Mouse (Mus musculus) limb, embryonic 12.5 days (tissue): ENCODE measurements around the gene Emc10. TPM values are rescaled to one million over a fixed set of nuclear protein-coding genes. Genes with fewer than 3 reads are reported as not detected.

Source experiments
- ATAC-seq: fragments of 200-750 bp; cut with Nextera tagmentation; 2 replicates; pipeline ENCODE4 v1.8.0; 2017; ENCODE audit warnings: low read depth, moderate TSS enrichment; ENCODE audit not compliant: insufficient number of reproducible peaks, insufficient read depth, low FRiP score, low TSS enrichment
- H3K27ac ChIP-seq: fragments of 300-500 bp; sonication (generic); 2 replicates; pipeline ENCODE4 v1.5.1; 2016; ENCODE audit warnings: mild to moderate bottlenecking, moderate library complexity
- H3K27me3 ChIP-seq: fragments of 300-500 bp; sonication (generic); 2 replicates; pipeline ENCODE4 v1.6.1; 2016; ENCODE audit warnings: mild to moderate bottlenecking, moderate library complexity
- H3K36me3 ChIP-seq: fragments of 300-500 bp; sonication (generic); 2 replicates; pipeline ENCODE4 v1.6.1; 2016; ENCODE audit warnings: mild to moderate bottlenecking, moderate library complexity
- H3K4me1 ChIP-seq: fragments of 300-500 bp; sonication (generic); replicated peaks from 2 replicates; pipeline ENCODE4 v1.6.1; 2016
- H3K4me2 ChIP-seq: fragments of 300-500 bp; sonication (generic); 2 replicates; pipeline ENCODE4 v1.6.1; 2016; ENCODE audit warnings: mild to moderate bottlenecking, moderate library complexity
- H3K4me3 ChIP-seq: fragments of 300-500 bp; sonication (generic); replicated peaks from 2 replicates; pipeline ENCODE4 v1.5.1; 2016; ENCODE audit warnings: mild to moderate bottlenecking
- H3K9ac ChIP-seq: fragments of 300-500 bp; sonication (generic); replicated peaks from 2 replicates; pipeline ENCODE4 v1.6.1; 2016; ENCODE audit warnings: mild to moderate bottlenecking, moderate library complexity
- H3K9me3 ChIP-seq: fragments of 300-500 bp; sonication (generic); 2 replicates; pipeline ENCODE4 v1.6.1; 2016; ENCODE audit warnings: mild to moderate bottlenecking, moderate library complexity
- WGBS: fragments of 180-500 bp; shearing (Covaris S2); methylation state at CpG from one replicate; pipeline ENCODE4 v1.1.7; 2016; 5-methylcytosine and 5-hydroxymethylcytosine counted together
- polyA plus RNA-seq: library from polyadenylated mRNA; unstranded; fragments of >200 nt; fragmentation: Nextera tagmentation; extraction: Ambion mirVana; gene quantifications from 2 replicates; pipeline ENCODE4 v1.2.1, GENCODE M21; 2016

Gene Emc10
- polyA plus RNA-seq, 1 experiment from 2014 or later = 93.6 TPM

DNA sequence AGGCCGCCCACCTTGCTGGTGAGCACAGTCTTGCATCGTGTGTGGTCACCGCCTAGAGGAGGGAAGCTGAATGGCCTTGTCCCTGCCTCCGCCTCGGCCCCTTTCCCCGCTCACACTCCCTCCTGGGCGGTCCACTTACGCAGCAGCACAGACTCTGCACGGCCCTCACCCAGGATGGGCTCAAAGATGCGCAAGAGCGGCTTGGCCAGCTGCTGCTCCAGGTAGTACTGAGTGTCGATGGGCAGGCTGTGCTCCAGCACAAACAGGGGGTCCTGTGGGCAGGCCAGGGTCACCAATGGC, 37.4 kb upstream of the Emc10 start:
- WGBS = 78% methylated on average over 12 of the region's 12 CpGs
- ATAC-seq = no peak
- no peak overlapping the region for H3K27ac ChIP-seq
- H3K4me2 ChIP-seq = no peak overlapping the region
- H3K27me3 ChIP-seq = peaks cover 14% of the 10 kb centered on the region
- no peaks in the 10 kb centered on the region for H3K4me1 ChIP-seq
- peaks cover 68% of the 10 kb centered on the region for H3K36me3 ChIP-seq
- no peaks in the 10 kb centered on the region for H3K9me3 ChIP-seq
- no peak overlapping the region for H3K4me3 ChIP-seq
- no peak overlapping the region; the same call in 1 of the 2 replicates for H3K9ac ChIP-seq

DNA sequence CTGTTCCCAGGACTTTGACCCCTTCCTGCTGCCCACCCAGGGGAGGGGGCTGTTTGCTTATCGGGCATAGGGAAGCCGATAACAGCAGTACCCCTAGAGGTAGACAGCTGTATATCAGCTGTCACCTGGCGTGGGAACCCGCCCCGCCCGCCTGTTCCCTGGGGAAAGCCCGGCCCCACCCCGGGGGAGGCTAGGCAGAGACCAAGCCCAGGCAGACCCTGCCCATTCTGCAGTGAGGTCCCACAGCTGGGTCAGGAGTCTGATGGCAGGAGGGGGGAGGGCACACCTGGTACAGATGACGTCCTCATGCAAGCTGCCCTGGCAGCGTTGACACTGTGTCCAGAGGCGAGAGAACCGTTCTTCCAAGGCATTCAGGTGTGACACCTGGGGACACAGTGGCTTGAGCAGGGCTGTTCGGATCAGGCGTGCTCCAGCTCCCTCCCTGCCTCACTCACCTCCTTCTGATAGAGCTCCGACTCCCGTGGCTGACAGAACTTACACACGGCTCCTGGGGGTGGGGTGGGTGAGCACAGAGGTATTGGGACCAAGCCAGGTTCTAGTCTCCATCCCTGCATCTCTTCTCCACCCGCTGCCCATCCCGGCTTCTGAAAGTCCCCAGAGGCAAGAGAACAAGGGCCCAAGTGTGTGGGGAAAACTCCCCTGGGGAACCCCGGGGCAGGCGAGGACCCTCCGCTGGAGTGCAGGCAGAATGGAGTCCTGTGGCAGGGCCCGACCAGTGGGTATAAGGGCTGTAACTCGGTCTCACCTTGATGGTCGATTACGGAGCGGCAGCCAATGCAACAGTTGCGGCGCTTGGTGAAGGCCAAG, 36.8 kb upstream of the Emc10 start:
- H3K4me2 ChIP-seq = no peak overlapping the region
- H3K36me3 ChIP-seq = peaks cover 62% of the 10 kb centered on the region
- H3K9ac ChIP-seq = no peak overlapping the region
- WGBS = 89% methylated on average over 29 of the region's 29 CpGs
- no peak overlapping the region for H3K27ac ChIP-seq
- H3K4me3 ChIP-seq = no peak overlapping the region
- H3K27me3 ChIP-seq = peaks cover 20% of the 10 kb centered on the region
- H3K4me1 ChIP-seq = no peaks in the 10 kb centered on the region
- no peak for ATAC-seq
- no peaks in the 10 kb centered on the region for H3K9me3 ChIP-seq

DNA sequence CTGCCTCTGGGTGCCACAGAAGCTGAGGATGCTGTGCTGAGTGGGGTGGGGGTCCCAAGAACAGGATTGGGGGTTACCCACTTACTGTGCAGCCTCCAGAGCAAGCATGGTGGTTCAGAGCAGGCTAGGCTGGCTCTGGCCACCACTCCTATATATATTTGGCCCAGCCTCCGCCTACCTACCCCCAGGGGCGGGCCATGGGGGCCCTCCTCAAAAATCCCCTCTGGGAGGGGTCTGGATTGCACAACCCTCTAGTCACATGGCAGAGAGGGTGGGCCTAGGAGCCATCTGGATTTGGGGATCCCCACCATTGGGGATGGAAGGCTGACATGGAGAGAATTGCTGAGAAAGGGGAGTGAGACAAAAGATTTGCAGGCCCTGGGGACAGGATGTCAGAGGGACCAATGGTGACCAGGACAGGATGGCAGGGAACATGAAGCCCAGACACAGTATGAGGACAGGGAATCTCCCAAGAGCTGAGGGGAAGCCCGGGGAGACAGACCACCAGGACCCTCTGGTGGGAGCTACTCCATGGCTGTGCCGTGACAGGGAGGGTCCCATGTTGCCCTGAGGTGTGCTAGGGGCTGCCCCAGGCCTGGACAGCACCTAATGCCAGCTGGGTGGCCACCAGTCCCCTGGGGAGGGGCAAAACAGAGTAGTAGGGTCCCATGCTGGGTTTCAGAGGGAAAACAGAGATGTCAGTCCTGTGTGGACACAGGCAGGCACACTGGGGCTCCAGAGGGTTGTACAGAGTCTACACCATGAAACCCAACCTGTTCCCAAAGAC, 35.8 kb upstream of the Emc10 start, which contains the start of gene Spib:
Gene Spib, minus strand, starts transcription at position 126 of the 787 bp plus-strand sequence.
- no peak for ATAC-seq
- H3K27me3 ChIP-seq = peaks cover 30% of the 10 kb centered on the region
- no peaks in the 10 kb centered on the region for H3K4me1 ChIP-seq
- H3K27ac ChIP-seq = no peak within 1 kb of the TSS
- H3K4me2 ChIP-seq = no peak within 1 kb of the TSS
- no peaks in the 10 kb centered on the region for H3K9me3 ChIP-seq
- H3K9ac ChIP-seq = no peak within 1 kb of the TSS; the same call in 1 of the 2 replicates
- peaks cover 52% of the 10 kb centered on the region for H3K36me3 ChIP-seq
- 85% methylated on average over 4 of the region's 4 CpGs for WGBS
- no peak within 1 kb of the TSS for H3K4me3 ChIP-seq

DNA sequence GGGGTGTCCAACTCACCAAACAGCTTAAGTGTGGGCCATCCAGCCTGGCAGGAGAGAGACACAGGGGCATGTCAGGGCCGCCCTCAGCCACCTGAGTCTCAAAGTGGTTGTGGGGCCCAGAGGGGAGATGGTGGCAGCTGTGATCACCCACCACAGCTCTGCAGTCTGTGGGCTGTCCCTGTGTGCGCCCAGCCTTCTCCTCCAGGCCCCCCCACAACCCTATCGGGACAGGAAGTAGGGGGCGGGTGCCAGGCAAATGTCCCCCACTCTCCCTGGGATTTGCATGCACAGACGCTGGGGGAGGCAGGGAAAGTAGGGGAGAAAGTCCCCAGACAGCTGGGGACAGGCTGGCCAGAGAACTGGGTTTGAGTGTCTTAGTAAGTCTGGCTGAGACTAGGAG, 34.9 kb upstream of the Emc10 start:
- no peak for ATAC-seq
- H3K36me3 ChIP-seq = peaks cover 43% of the 10 kb centered on the region
- WGBS = 42% methylated on average over 5 of the region's 5 CpGs

DNA sequence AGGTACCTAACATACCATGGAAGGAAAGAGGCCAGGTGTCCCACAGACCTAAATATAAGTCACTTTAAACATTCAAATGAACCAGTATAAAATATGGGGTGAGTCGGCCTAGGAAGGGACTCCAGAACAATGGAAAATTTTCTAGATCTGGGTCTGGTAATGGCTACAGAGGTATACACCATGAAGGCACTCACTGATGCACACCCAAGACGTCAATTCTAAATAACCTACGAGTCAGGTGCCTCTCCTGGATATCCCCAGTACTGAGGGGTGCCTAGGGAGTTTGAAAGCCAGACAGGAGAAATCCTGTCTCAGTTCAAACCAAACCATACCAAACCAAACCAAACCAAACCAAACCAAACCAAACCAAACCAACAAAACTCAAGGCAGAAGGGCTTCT, 34.2 kb upstream of the Emc10 start:
- H3K27ac ChIP-seq = no peak overlapping the region
- H3K27me3 ChIP-seq = peaks cover 46% of the 10 kb centered on the region
- no peak overlapping the region for H3K4me3 ChIP-seq
- ATAC-seq = no peak
- H3K9me3 ChIP-seq = no peaks in the 10 kb centered on the region
- no peak overlapping the region for H3K4me2 ChIP-seq
- H3K36me3 ChIP-seq = peaks cover 36% of the 10 kb centered on the region
- no peaks in the 10 kb centered on the region for H3K4me1 ChIP-seq
- H3K9ac ChIP-seq = no peak overlapping the region
- WGBS = 86% methylated on average over 3 of the region's 3 CpGs

More for the DNA sequence above, 34.9 kb upstream of the Emc10 start:
- Histone ChIP-seq H3K4me1 (no peaks in the 10 kb centered on the region), H3K4me3 (no peak overlapping the region), H3K27ac (no peak overlapping the region), H3K9me3 (no peaks in the 10 kb centered on the region), H3K9ac (no peak overlapping the region; the same call in 1 of the 2 replicates), H3K27me3 (peaks cover 39% of the 10 kb centered on the region), H3K4me2 (no peak overlapping the region)

DNA sequence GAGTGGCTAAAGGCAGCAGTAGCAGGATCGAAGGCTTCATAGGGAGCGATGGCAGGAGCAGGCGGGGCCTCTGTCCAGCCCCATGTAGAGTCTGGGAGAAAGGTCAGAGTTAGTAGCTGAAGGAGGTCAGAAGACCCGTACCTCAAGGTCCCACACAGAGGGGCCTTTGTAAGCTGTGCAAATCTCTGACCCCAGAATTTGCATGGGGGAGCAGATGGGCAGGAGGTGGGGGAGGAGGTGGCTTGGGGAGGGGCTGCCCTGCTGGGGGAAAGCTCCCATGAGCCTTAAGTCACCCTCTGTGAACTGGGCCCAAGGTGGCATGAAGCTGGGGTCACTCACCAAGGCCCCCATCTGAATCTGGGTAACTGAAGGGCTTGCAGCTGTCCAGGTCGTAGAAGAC, 33.2 kb upstream of the Emc10 start:
- 76% methylated on average over 5 of the region's 5 CpGs for WGBS
- Histone ChIP-seq H3K27ac (no peak overlapping the region), H3K9me3 (no peaks in the 10 kb centered on the region), H3K4me1 (peaks cover 6% of the 10 kb centered on the region), H3K4me3 (no peak overlapping the region), H3K27me3 (peaks cover 56% of the 10 kb centered on the region), H3K36me3 (peaks cover 26% of the 10 kb centered on the region), H3K4me2 (no peak overlapping the region), H3K9ac (0 out of 2 replicates have a peak overlapping the region, but pooled peaks have one; percentile 8)
- ATAC-seq = no peak

DNA sequence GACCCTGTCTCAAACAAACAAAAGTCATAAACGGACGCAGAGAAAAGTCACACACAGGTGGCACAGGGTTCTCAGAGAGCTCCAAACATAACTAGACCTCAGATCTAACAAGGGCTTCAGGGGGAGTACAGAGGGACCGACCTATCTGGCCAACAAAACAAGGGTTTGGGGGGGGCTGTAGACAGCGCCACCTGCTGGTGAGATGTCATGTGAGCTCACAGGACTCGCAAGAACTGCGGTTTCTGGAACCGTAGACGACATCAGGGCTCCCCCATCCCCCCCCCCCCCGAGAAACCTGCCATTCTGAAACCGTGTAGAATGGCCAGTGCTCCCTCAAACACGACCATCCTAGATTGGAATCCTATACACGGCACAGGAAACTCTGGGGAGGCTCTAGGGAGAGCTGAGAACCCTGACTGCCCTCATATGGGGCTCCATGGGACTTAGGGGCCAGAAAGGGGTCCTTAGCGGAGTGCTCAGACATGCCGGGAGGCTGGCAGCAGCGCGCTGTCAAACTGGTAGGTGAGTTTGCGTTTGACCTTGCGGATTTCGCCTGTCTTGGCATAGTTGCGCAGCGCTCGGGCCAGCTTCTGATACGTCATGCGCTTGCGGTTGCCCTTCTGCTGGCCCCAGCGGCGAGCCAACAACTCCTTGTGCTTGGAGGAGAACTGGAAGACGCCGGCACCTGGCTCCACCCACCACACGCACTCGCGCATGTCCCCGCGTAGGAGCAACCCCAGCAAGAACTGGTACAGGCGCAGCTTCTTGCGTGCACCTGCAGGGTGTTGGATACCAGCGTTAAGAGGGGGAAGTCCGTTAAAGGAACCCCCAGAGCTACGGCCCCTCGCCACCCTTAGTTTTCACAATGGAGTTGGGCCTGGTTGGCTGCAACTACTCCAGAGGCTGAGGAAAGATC, 31.4 kb upstream of the Emc10 start:
- ATAC-seq = no peak; the same call in 1 of the 2 replicates
- Histone ChIP-seq H3K9me3 (no peaks in the 10 kb centered on the region), H3K27ac (no peak overlapping the region), H3K27me3 (peaks cover 74% of the 10 kb centered on the region), H3K4me2 (peak overlapping the region; percentile 73), H3K4me1 (peaks cover 6% of the 10 kb centered on the region), H3K9ac (peak overlapping the region; percentile 40; the same call in 1 of the 2 replicates), H3K36me3 (peaks cover 8% of the 10 kb centered on the region), H3K4me3 (peak overlapping the region; percentile 42)
- WGBS = 7% methylated on average over 40 of the region's 40 CpGs

DNA sequence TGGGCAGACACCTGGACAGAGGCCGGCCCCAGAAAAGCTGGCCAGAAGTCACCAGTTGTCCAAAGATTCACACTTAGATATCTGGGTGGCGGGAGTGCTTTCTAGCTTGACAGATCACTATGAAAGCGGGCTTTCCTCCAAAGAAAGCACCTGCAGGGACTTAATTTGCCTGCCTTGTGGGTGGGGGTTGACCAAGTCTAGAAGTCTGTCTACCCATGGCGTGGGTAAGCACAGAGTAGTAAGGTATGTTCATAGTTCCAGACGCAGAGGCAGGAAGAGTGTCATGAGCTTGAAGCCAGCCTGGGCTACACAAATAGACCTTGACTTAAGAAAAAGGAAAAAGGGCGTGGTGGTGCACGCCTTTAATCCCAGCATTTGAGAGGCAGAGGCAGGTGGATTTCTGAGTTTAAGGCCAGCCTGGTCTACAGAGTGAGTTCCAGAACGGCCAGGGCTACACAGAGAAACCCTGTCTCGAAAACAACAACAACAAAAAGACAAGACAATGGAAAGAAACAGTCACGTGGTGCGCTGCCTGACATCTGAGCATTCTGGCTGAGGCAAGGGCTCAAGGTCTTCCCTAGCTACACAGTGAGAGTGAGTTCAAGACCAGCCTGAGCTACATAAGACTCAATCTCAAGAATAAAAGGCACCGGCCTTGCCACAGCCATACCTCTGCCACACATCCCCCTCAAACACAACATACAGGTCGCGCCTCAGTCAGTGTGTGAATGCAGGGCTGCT, 30.3 kb upstream of the Emc10 start:
- 85% methylated on average over 14 of the region's 14 CpGs for WGBS
- Histone ChIP-seq H3K4me1 (peaks cover 7% of the 10 kb centered on the region), H3K9ac (no peak overlapping the region), H3K9me3 (no peaks in the 10 kb centered on the region), H3K27me3 (peaks cover 86% of the 10 kb centered on the region), H3K36me3 (no peaks in the 10 kb centered on the region), H3K27ac (no peak overlapping the region), H3K4me3 (no peak overlapping the region), H3K4me2 (no peak overlapping the region)
- no peak for ATAC-seq

DNA sequence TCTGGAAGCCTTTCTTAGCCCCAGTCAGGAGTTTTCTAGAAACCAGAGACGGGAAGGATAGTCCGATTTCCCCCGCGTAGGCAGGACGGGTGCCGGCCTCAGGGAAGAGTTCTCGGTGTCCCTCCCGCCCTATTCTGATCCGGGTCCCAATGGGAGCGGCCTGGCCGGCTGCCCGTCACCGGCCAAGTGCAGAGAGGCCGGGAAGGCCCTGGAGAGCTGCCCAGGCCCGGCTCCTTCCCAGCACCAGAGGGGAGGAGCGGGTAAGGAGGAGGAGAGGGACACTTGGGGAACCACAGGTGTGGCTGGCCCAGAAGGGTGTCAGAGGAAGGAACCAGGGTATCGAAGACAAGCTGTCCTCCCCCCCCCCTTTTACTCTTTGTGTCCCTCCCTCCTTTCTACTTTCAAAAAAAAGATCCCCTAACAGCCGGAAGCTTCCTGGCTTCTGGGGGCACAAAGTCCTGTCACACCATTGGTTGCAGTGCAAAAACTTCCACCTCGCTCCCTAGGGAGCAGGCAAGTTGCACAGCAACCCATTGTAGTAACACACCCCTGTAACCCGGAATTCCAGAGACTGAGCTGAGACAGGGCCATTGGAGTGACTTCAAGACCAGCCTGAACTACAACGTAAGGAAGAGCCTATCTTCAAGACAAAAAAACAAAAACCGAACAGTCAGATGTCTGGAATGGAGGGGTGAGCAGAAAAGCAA, 28.9 kb upstream of the Emc10 start:
- Histone ChIP-seq H3K27me3 (peaks cover 94% of the 10 kb centered on the region), H3K4me2 (peak overlapping the region; percentile 26), H3K4me1 (peaks cover 10% of the 10 kb centered on the region), H3K4me3 (no peak overlapping the region), H3K9ac (no peak overlapping the region), H3K27ac (no peak overlapping the region), H3K9me3 (no peaks in the 10 kb centered on the region), H3K36me3 (no peaks in the 10 kb centered on the region)
- WGBS = 14% methylated on average over 20 of the region's 22 CpGs
- no peak for ATAC-seq

DNA sequence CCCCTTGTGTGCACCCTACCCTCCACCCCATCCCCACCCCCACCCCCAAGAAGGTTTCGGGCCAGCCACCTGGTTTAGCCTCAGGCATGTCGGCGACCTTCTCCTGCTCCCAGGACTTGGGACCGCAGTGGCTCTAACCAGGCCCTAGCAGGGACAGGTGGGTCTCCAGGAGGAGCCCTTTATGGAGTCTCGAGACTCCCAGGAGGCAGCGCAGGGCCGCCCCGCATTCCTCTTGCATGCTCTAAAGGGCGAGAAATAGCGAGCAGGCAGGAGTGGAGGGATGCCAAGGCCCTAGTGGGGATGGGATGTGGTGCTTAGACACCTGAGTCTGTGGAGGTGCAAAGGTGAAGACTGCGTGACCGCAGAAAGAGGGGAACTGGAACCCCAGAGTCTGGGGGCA, 28.2 kb upstream of the Emc10 start, which contains the start of gene Mybpc2:
Gene Mybpc2, minus strand, starts transcription at position 155 of the 400 bp plus-strand sequence.
- WGBS = 22% methylated on average over 12 of the region's 12 CpGs
- Histone ChIP-seq H3K4me2 (peak within 1 kb of the TSS; percentile 26), H3K27me3 (peaks cover 93% of the 10 kb centered on the region), H3K9ac (no peak within 1 kb of the TSS), H3K9me3 (no peaks in the 10 kb centered on the region), H3K4me3 (no peak within 1 kb of the TSS), H3K4me1 (peaks cover 10% of the 10 kb centered on the region), H3K27ac (no peak within 1 kb of the TSS), H3K36me3 (no peaks in the 10 kb centered on the region)
- ATAC-seq = no peak
